In the genomic region with DNA sequence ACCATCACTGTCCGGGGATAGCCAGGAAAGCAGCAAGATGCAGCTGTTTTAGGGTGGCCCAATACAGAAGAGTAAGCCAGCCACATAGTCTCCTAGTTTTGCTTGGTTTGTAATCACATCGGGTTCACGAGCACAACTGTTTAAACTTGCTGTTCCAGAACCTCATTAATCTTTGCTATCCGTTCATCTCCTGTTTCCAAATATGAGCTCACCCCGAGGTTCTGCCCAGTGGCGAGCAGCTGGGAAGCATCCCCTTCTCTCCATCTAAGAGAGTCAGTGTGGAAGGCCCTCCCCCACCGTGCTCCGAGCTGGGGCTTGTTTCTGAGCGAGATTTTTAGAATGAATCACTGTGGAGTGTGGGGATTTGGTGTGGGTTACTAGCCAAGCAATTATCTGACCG, we compare ENCODE assay signal across 10 mouse cellular contexts.
DNase-seq lines count a peak whose midpoint lies in the region; ATAC-seq and TF ChIP-seq lines count a peak whose summit lies in the region.
"Had no signal": no experiment of that assay in that cellular context is flagged by ENCODE, and none has a peak within 500 bp of the region (broad histone marks: within the 10 kb centered on the region; RNA-seq: fewer than 3 reads in every experiment).

No protein-coding gene starts in this region.

- H3K4me2 ChIP-seq in midbrain, postnatal 0 days (ENCODE audit: low read depth, low read length, poor library complexity, severe bottlenecking), result no peak overlapping the region
- H3K4me2 ChIP-seq: heart, embryonic 13.5 days; liver, embryonic 13.5 days had no signal

- H3K27ac ChIP-seq in midbrain, postnatal 0 days (ENCODE audit: low read depth, low read length), result no peak overlapping the region
- H3K27ac ChIP-seq: liver, embryonic 13.5 days had no signal

- no peaks in the 10 kb centered on the region for H3K36me3 ChIP-seq in midbrain, postnatal 0 days (ENCODE audit: insufficient read depth, low read length)
- H3K36me3 ChIP-seq: heart, embryonic 13.5 days; liver, embryonic 13.5 days had no signal

- peaks cover 5% of the 10 kb centered on the region; the same call in 1 of the 2 replicates for H3K4me1 ChIP-seq in midbrain, postnatal 0 days (ENCODE audit: insufficient read depth, low read length)
- H3K4me1 ChIP-seq: liver, embryonic 13.5 days had no signal

- intact Hi-C loops in left cerebral cortex, postnatal 25 days (cut with DNase I), result no loop called here

- peak; percentile 49 for DNase-seq in kidney, adult 11 months
- DNase-seq in kidney, adult 18-20 months, result no peak
- DNase-seq in gastrocnemius, postnatal 4 days (ENCODE audit: low spot score in 2 of 2), result peak; percentile 60 to 82
- peak; percentile 76 for DNase-seq in kidney, postnatal 14 days
- peak; percentile 54 for DNase-seq in testis, postnatal 10 days (ENCODE audit: low spot score)
- no peak for DNase-seq in cerebellum, postnatal 25 days
- no peak for DNase-seq in midbrain, postnatal 0 days (ENCODE audit: low spot score)
- no peak for DNase-seq in left cerebral cortex, postnatal 25 days (ENCODE audit: low spot score in 2 of 2)
- DNase-seq: liver, embryonic 13.5 days had no signal

- ATAC-seq in midbrain, postnatal 0 days (ENCODE audit: low FRiP score), result no peak

- H3K27me3 ChIP-seq in midbrain, postnatal 0 days (ENCODE audit: insufficient read depth, low read length), result no peaks in the 10 kb centered on the region
- H3K27me3 ChIP-seq: heart, embryonic 13.5 days; liver, embryonic 13.5 days had no signal

- H3K9me3 ChIP-seq in midbrain, postnatal 0 days (ENCODE audit: low read length), result no peaks in the 10 kb centered on the region
- H3K9me3 ChIP-seq: heart, embryonic 13.5 days; liver, embryonic 13.5 days had no signal

- H3K4me3 ChIP-seq in midbrain, postnatal 0 days (ENCODE audit: low read depth, low read length), result no peak overlapping the region
- H3K4me3 ChIP-seq: heart, embryonic 13.5 days; liver, embryonic 13.5 days had no signal

- no peak overlapping the region for H3K9ac ChIP-seq in midbrain, postnatal 0 days (replicated peaks; ENCODE audit: low read length, poor library complexity, severe bottlenecking)
- H3K9ac ChIP-seq: heart, embryonic 13.5 days; liver, embryonic 13.5 days had no signal

- 77% methylated on average over 10 of the region's 10 CpGs for WGBS in midbrain, postnatal 0 days

- TF ChIP-seq CTCF in midbrain, postnatal 0 days (IDR thresholded peaks at IDR 0.05), result no peak

Comparison
In these comparisons a context has a peak if more than half of its experiments do, and no peak if none do; other contexts are left out.
1. DNase-seq: peak in kidney, adult 11 months (single experiment), gastrocnemius, postnatal 4 days (2 of 2), kidney, postnatal 14 days (single experiment) and testis, postnatal 10 days (single experiment); none in kidney, adult 18-20 months (single experiment), cerebellum, postnatal 25 days (0 of 2), midbrain, postnatal 0 days (single experiment) and left cerebral cortex, postnatal 25 days (0 of 2).